Mouse (Mus musculus): ENCODE data around the gene Abraxas2. TPM values are rescaled to one million over a fixed set of nuclear protein-coding genes. Genes with fewer than 3 reads are reported as not detected.

Gene Abraxas2
- polyA plus RNA-seq, 1 experiment, result 8.9 TPM

GRCm38 (mm10) chr7:132817056-132817455 lies 42.0 kb upstream of the Abraxas2 start:
- Histone ChIP-seq H3K79me2 (ENCODE audit: control insufficient read depth, insufficient read depth) (no peaks in the 10 kb centered on the region), H3ac (ENCODE audit: control insufficient read depth, insufficient read length, low read depth) (no peak overlapping the region), H3K36me3 (ENCODE audit: control insufficient read depth, insufficient read depth) (no peaks in the 10 kb centered on the region), H3K79me3 (ENCODE audit: low read depth) (no peaks in the 10 kb centered on the region), H3K4me3 (ENCODE audit: insufficient read depth, poor library complexity, severe bottlenecking) (no peak overlapping the region), H3K27me3 (ENCODE audit: control insufficient read depth, insufficient read depth, insufficient read length) (no peaks in the 10 kb centered on the region)
- no peak for TF ChIP-seq FOSL1 (IDR thresholded peaks at IDR 0.05; ENCODE audit: insufficient read depth, low read length, poor library complexity, severe bottlenecking)
- no peak for TF ChIP-seq CEBPB (IDR thresholded peaks at IDR 0.05; ENCODE audit: low read depth)
- TF ChIP-seq USF1 (IDR thresholded peaks at IDR 0.05; ENCODE audit: low read depth), result no peak
- TF ChIP-seq MAX (IDR thresholded peaks at IDR 0.05), result no peak
- TF ChIP-seq MYOG (IDR thresholded peaks at IDR 0.05; ENCODE audit: control insufficient read depth, extremely low read depth, insufficient read length), result no peak
- TF ChIP-seq MYOD1 (IDR thresholded peaks at IDR 0.05; ENCODE audit: control insufficient read depth, insufficient read length, low read depth), result no peak
- no peak for TF ChIP-seq CTCF (IDR thresholded peaks at IDR 0.05; ENCODE audit: control insufficient read depth, insufficient read depth, insufficient read length)

GRCm38 (mm10) chr7:132820692-132821091 lies 38.3 kb upstream of the Abraxas2 start:
- H3K36me3 ChIP-seq (ENCODE audit: control insufficient read depth, insufficient read depth), result no peaks in the 10 kb centered on the region
- TF ChIP-seq FOSL1 (IDR thresholded peaks at IDR 0.05; ENCODE audit: insufficient read depth, low read length, poor library complexity, severe bottlenecking) (no peak), MAX (IDR thresholded peaks at IDR 0.05) (no peak), CEBPB (IDR thresholded peaks at IDR 0.05; ENCODE audit: low read depth) (no peak), MYOG (IDR thresholded peaks at IDR 0.05; ENCODE audit: control insufficient read depth, extremely low read depth, insufficient read length) (no peak), CTCF (IDR thresholded peaks at IDR 0.05; ENCODE audit: control insufficient read depth, insufficient read depth, insufficient read length) (no peak), USF1 (IDR thresholded peaks at IDR 0.05; ENCODE audit: low read depth) (no peak), MYOD1 (IDR thresholded peaks at IDR 0.05; ENCODE audit: control insufficient read depth, insufficient read length, low read depth) (no peak)
- H3K79me2 ChIP-seq (ENCODE audit: control insufficient read depth, insufficient read depth), result no peaks in the 10 kb centered on the region
- H3K4me3 ChIP-seq (ENCODE audit: insufficient read depth, poor library complexity, severe bottlenecking), result no peak overlapping the region
- no peaks in the 10 kb centered on the region for H3K79me3 ChIP-seq (ENCODE audit: low read depth)
- H3K27me3 ChIP-seq (ENCODE audit: control insufficient read depth, insufficient read depth, insufficient read length), result no peaks in the 10 kb centered on the region
- no peak overlapping the region for H3ac ChIP-seq (ENCODE audit: control insufficient read depth, insufficient read length, low read depth)

- no peaks in the 10 kb centered on the region for H3K27me3 ChIP-seq (ENCODE audit: control insufficient read depth, insufficient read depth, insufficient read length)
- TF ChIP-seq MAX (IDR thresholded peaks at IDR 0.05) (no peak), FOSL1 (IDR thresholded peaks at IDR 0.05; ENCODE audit: insufficient read depth, low read length, poor library complexity, severe bottlenecking) (no peak), MYOG (IDR thresholded peaks at IDR 0.05; ENCODE audit: control insufficient read depth, extremely low read depth, insufficient read length) (no peak), CEBPB (IDR thresholded peaks at IDR 0.05; ENCODE audit: low read depth) (no peak), MYOD1 (IDR thresholded peaks at IDR 0.05; ENCODE audit: control insufficient read depth, insufficient read length, low read depth) (no peak), CTCF (IDR thresholded peaks at IDR 0.05; ENCODE audit: control insufficient read depth, insufficient read depth, insufficient read length) (no peak), USF1 (IDR thresholded peaks at IDR 0.05; ENCODE audit: low read depth) (no peak)
- H3K79me2 ChIP-seq (ENCODE audit: control insufficient read depth, insufficient read depth), result no peaks in the 10 kb centered on the region
- H3K79me3 ChIP-seq (ENCODE audit: low read depth), result no peaks in the 10 kb centered on the region
- no peak overlapping the region for H3ac ChIP-seq (ENCODE audit: control insufficient read depth, insufficient read length, low read depth)
- H3K4me3 ChIP-seq (ENCODE audit: insufficient read depth, poor library complexity, severe bottlenecking), result no peak overlapping the region
- peaks cover 6% of the 10 kb centered on the region for H3K36me3 ChIP-seq (ENCODE audit: control insufficient read depth, insufficient read depth)
Observed at GRCm38 (mm10) chr7:132823832-132824231, 35.2 kb upstream of the Abraxas2 start.

GRCm38 (mm10) chr7:132824346-132825022 lies 34.5 kb upstream of the Abraxas2 start:
- peaks cover 6% of the 10 kb centered on the region for H3K36me3 ChIP-seq (ENCODE audit: control insufficient read depth, insufficient read depth)
- H3K79me2 ChIP-seq (ENCODE audit: control insufficient read depth, insufficient read depth), result no peaks in the 10 kb centered on the region
- H3K4me3 ChIP-seq (ENCODE audit: insufficient read depth, poor library complexity, severe bottlenecking), result no peak overlapping the region
- no peak overlapping the region for H3ac ChIP-seq (ENCODE audit: control insufficient read depth, insufficient read length, low read depth)
- no peaks in the 10 kb centered on the region for H3K27me3 ChIP-seq (ENCODE audit: control insufficient read depth, insufficient read depth, insufficient read length)
- H3K79me3 ChIP-seq (ENCODE audit: low read depth), result no peaks in the 10 kb centered on the region
- no peak for TF ChIP-seq MYOG (IDR thresholded peaks at IDR 0.05; ENCODE audit: control insufficient read depth, extremely low read depth, insufficient read length)

GRCm38 (mm10) chr7:132830955-132831354 lies 28.1 kb upstream of the Abraxas2 start:
- peaks cover 6% of the 10 kb centered on the region for H3K36me3 ChIP-seq (ENCODE audit: control insufficient read depth, insufficient read depth)
- TF ChIP-seq CTCF (IDR thresholded peaks at IDR 0.05; ENCODE audit: control insufficient read depth, insufficient read depth, insufficient read length), result no peak
- no peak for TF ChIP-seq CEBPB (IDR thresholded peaks at IDR 0.05; ENCODE audit: low read depth)
- TF ChIP-seq FOSL1 (IDR thresholded peaks at IDR 0.05; ENCODE audit: insufficient read depth, low read length, poor library complexity, severe bottlenecking), result no peak
- TF ChIP-seq USF1 (IDR thresholded peaks at IDR 0.05; ENCODE audit: low read depth), result no peak
- no peak for TF ChIP-seq MYOG (IDR thresholded peaks at IDR 0.05; ENCODE audit: control insufficient read depth, extremely low read depth, insufficient read length)
- no peak for TF ChIP-seq MAX (IDR thresholded peaks at IDR 0.05)
- TF ChIP-seq MYOD1 (IDR thresholded peaks at IDR 0.05; ENCODE audit: control insufficient read depth, insufficient read length, low read depth), result no peak

GRCm38 (mm10) chr7:132841287-132841686 lies 17.7 kb upstream of the Abraxas2 start:
- Histone ChIP-seq H3ac (ENCODE audit: control insufficient read depth, insufficient read length, low read depth) (no peak overlapping the region), H3K79me2 (ENCODE audit: control insufficient read depth, insufficient read depth) (no peaks in the 10 kb centered on the region), H3K4me3 (ENCODE audit: insufficient read depth, poor library complexity, severe bottlenecking) (no peak overlapping the region), H3K79me3 (ENCODE audit: low read depth) (no peaks in the 10 kb centered on the region), H3K27me3 (ENCODE audit: control insufficient read depth, insufficient read depth, insufficient read length) (no peaks in the 10 kb centered on the region), H3K36me3 (ENCODE audit: control insufficient read depth, insufficient read depth) (no peaks in the 10 kb centered on the region)
- peak; percentile 79 for TF ChIP-seq MYOD1 (IDR thresholded peaks at IDR 0.05; ENCODE audit: control insufficient read depth, insufficient read length, low read depth)
- peak; percentile 49 for TF ChIP-seq USF1 (IDR thresholded peaks at IDR 0.05; ENCODE audit: low read depth)
- TF ChIP-seq CEBPB (IDR thresholded peaks at IDR 0.05; ENCODE audit: low read depth), result no peak
- no peak for TF ChIP-seq FOSL1 (IDR thresholded peaks at IDR 0.05; ENCODE audit: insufficient read depth, low read length, poor library complexity, severe bottlenecking)
- TF ChIP-seq MYOG (IDR thresholded peaks at IDR 0.05; ENCODE audit: control insufficient read depth, extremely low read depth, insufficient read length), result no peak
- TF ChIP-seq MAX (IDR thresholded peaks at IDR 0.05), result peak; percentile 43

More at GRCm38 (mm10) chr7:132830955-132831354, 28.1 kb upstream of the Abraxas2 start:
- no peaks in the 10 kb centered on the region for H3K79me2 ChIP-seq (ENCODE audit: control insufficient read depth, insufficient read depth)
- no peak overlapping the region for H3K4me3 ChIP-seq (ENCODE audit: insufficient read depth, poor library complexity, severe bottlenecking)
- H3ac ChIP-seq (ENCODE audit: control insufficient read depth, insufficient read length, low read depth), result no peak overlapping the region
- H3K79me3 ChIP-seq (ENCODE audit: low read depth), result no peaks in the 10 kb centered on the region
- no peaks in the 10 kb centered on the region for H3K27me3 ChIP-seq (ENCODE audit: control insufficient read depth, insufficient read depth, insufficient read length)
